Mouse (Mus musculus) midbrain, embryonic 10.5 days (tissue): Measurements from ENCODE around the gene B3gat3. TPM values are rescaled to one million over a fixed set of nuclear protein-coding genes. Genes with fewer than 3 reads are reported as not detected.
"Not testable (repeated sequence)": the region's sequence is repeated elsewhere in the genome, so short reads cannot be mapped to it uniquely, and the experiment has no call there.

ENCODE experiments used
- DNase-seq: peaks from one replicate; pipeline ENCODE4 v3.0.0-alpha.2; 2017; ENCODE audit warnings: low spot score
- H3K27ac ChIP-seq: fragments of 300-500 bp; sonication (generic); replicated peaks from 2 replicates; pipeline ENCODE4 v1.5.1; 2016; ENCODE audit warnings: mild to moderate bottlenecking
- H3K27me3 ChIP-seq: fragments of 300-500 bp; sonication (generic); 2 replicates; pipeline ENCODE4 v1.6.1; 2016; ENCODE audit warnings: low read depth, mild to moderate bottlenecking; ENCODE audit not compliant: poor library complexity, severe bottlenecking
- H3K36me3 ChIP-seq: fragments of 300-500 bp; sonication (generic); 2 replicates; pipeline ENCODE4 v1.6.1; 2016; ENCODE audit warnings: mild to moderate bottlenecking, moderate library complexity
- H3K4me1 ChIP-seq: fragments of 300-500 bp; sonication (generic); 2 replicates; pipeline ENCODE4 v1.6.1; 2016
- H3K4me3 ChIP-seq: fragments of 300-500 bp; sonication (generic); 2 replicates; pipeline ENCODE4 v1.5.1; 2016; ENCODE audit warnings: mild to moderate bottlenecking, moderate library complexity
- H3K9me3 ChIP-seq: fragments of 300-500 bp; sonication (generic); replicated peaks from 2 replicates; pipeline ENCODE4 v1.6.1; 2016; ENCODE audit warnings: mild to moderate bottlenecking
- WGBS: fragments of 180-500 bp; shearing (Covaris S2); methylation state at CpG from one replicate; pipeline ENCODE4 v1.1.7; 2016; 5-methylcytosine and 5-hydroxymethylcytosine counted together
- polyA plus RNA-seq: library from polyadenylated mRNA; unstranded; fragments of >200 nt; fragmentation: Nextera tagmentation; extraction: Ambion mirVana; gene quantifications from 2 replicates; pipeline ENCODE4 v1.2.1, GENCODE M21; 2016

Gene B3gat3
- polyA plus RNA-seq, 1 experiment from 2014 or later, result 58.7 TPM

DNA sequence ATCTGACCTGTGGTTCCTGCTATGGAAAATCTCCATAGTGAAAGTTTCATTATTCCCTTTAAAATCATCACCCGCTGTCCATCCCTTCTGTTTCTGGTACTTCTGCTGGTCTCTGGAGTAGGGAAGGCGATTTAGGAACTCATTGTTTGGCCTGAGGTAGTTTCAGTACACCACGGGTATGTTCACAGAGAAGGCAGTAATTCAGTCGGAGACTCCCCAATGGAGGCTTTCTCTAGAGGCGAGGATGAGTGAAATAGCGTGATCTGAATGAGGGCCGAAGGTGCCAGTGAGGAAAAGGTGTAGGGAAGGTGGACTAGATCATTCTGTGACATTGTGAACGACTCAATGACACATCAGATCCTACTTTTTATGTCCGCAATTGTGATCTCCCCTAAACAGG is 34.0 kb downstream of the B3gat3 start:
- WGBS, result 6% methylated on average over 9 of the region's 9 CpGs
- no peak for DNase-seq
- H3K4me1 ChIP-seq, result peaks cover 27% of the 10 kb centered on the region
- no peaks in the 10 kb centered on the region for H3K9me3 ChIP-seq
- no peaks in the 10 kb centered on the region for H3K27me3 ChIP-seq
- H3K27ac ChIP-seq, result peak overlapping the region; percentile 86
- peaks cover 79% of the 10 kb centered on the region for H3K36me3 ChIP-seq
- H3K4me3 ChIP-seq, result peak overlapping the region; percentile 81

GRCm38 (mm10) chr19:8962256-8962655 is 42.1 kb downstream of the B3gat3 start:
- Histone ChIP-seq H3K4me3 (0 out of 2 replicates have a peak overlapping the region, but pooled peaks have one; percentile 1), H3K27me3 (no peaks in the 10 kb centered on the region), H3K4me1 (peaks cover 15% of the 10 kb centered on the region), H3K36me3 (peaks cover 88% of the 10 kb centered on the region), H3K9me3 (no peaks in the 10 kb centered on the region), H3K27ac (no peak overlapping the region)
- DNase-seq, result no peak
- 96% methylated on average over 2 of the region's 2 CpGs for WGBS

GRCm38 (mm10) chr19:8965075-8965474 is 44.9 kb downstream of the B3gat3 start:
- peaks cover 78% of the 10 kb centered on the region for H3K36me3 ChIP-seq
- H3K9me3 ChIP-seq, result no peaks in the 10 kb centered on the region
- H3K27me3 ChIP-seq, result no peaks in the 10 kb centered on the region
- no peak for DNase-seq
- WGBS, result 94% methylated on average over 11 of the region's 11 CpGs
- 0 out of 2 replicates have a peak overlapping the region, but pooled peaks have one; percentile 16 for H3K4me3 ChIP-seq
- peaks cover 29% of the 10 kb centered on the region for H3K4me1 ChIP-seq
- H3K27ac ChIP-seq, result no peak overlapping the region

DNA sequence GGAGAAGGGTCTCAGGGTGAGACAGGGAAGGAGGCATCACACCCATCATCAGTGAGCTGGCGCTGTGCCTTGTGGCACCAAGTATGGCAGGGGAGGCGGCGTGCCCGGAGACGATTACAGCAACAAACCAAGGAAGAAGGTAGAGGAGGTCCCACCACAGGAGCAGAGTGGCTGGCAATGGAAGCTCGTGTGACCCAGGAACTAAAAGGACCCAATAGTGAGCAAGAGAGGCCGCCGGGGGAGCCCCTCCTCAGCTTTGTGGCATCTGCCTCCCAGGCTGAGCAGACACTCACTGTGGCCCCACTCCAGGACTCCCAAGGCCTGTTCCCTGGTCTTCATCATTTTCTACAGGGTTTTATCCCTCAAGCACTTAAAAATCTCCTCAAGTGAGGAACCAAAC is 45.6 kb downstream of the B3gat3 start:
- peaks cover 78% of the 10 kb centered on the region for H3K36me3 ChIP-seq
- peaks cover 29% of the 10 kb centered on the region for H3K4me1 ChIP-seq
- H3K4me3 ChIP-seq, result peak overlapping the region; percentile 87
- H3K27me3 ChIP-seq, result no peaks in the 10 kb centered on the region
- DNase-seq, result no peak
- H3K9me3 ChIP-seq, result no peaks in the 10 kb centered on the region
- H3K27ac ChIP-seq, result peak overlapping the region; percentile 94
- 81% methylated on average over 8 of the region's 8 CpGs for WGBS

DNA sequence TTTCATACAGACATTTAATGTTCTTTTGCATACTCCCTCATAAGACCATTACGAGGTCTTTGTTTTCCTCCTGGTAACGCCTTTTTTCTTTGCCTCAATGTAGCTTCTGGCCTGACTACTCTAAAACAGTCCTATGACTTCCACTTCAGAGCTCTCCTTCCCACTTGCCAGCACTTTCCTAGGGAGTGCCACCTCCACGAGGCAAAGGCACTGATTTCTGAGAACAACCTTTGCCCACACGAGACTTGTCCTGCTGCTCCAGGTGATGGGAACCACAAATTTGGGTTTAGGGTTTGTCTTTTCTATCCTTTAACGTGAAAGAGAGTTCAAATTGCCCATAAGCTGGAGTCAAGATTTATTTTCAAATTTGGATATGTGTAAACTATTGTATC is 46.0 kb downstream of the B3gat3 start:
- WGBS, result 50% methylated on average over 5 of the region's 5 CpGs
- peak overlapping the region; percentile 94 for H3K27ac ChIP-seq
- peaks cover 78% of the 10 kb centered on the region for H3K36me3 ChIP-seq

GRCm38 (mm10) chr19:8966590-8967372 is 46.6 kb downstream of the B3gat3 start, which contains the start of gene Eef1g:
TSS of gene Eef1g (plus strand) at chr19:8967041.
- WGBS, result 1% methylated on average over 52 of the region's 52 CpGs
- peaks cover 78% of the 10 kb centered on the region for H3K36me3 ChIP-seq
- DNase-seq, result peak; percentile 100
- no peaks in the 10 kb centered on the region for H3K27me3 ChIP-seq
- H3K27ac ChIP-seq, result peak within 1 kb of the TSS; percentile 94
- H3K9me3 ChIP-seq, result no peaks in the 10 kb centered on the region
- H3K4me1 ChIP-seq, result peaks cover 29% of the 10 kb centered on the region
- peak within 1 kb of the TSS; percentile 87 for H3K4me3 ChIP-seq

More for the DNA sequence above, 46.0 kb downstream of the B3gat3 start:
- Histone ChIP-seq H3K4me1 (peaks cover 29% of the 10 kb centered on the region), H3K9me3 (no peaks in the 10 kb centered on the region), H3K27me3 (no peaks in the 10 kb centered on the region), H3K4me3 (peak overlapping the region; percentile 87)
- DNase-seq, result no peak

DNA sequence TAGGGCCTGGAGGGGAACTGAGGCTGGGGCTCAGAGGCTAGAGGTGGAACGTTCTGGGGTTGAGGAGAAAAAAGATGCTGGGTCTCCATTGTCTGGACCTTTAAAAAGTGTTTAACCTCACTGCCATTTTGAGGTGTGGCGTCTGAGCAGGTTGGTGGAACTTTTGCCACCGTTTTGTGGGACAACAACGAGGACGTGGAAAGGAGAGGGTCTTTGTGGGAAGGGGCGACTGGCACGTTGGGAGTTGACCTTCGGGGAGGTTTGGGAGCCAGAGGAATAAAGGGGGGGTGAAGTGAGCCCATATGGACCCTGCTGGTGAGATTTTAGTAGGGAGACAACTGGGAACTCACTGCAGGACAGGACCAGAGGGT is 47.2 kb downstream of the B3gat3 start:
- no peak for DNase-seq
- peak overlapping the region; percentile 87 for H3K4me3 ChIP-seq
- no peaks in the 10 kb centered on the region for H3K9me3 ChIP-seq
- 0% methylated on average over 8 of the region's 8 CpGs for WGBS
- H3K4me1 ChIP-seq, result peaks cover 29% of the 10 kb centered on the region
- no peaks in the 10 kb centered on the region for H3K27me3 ChIP-seq
- H3K36me3 ChIP-seq, result peaks cover 78% of the 10 kb centered on the region
- H3K27ac ChIP-seq, result peak overlapping the region; percentile 94

GRCm38 (mm10) chr19:8967893-8968292 is 47.7 kb downstream of the B3gat3 start:
- peaks cover 29% of the 10 kb centered on the region for H3K4me1 ChIP-seq
- 5% methylated on average over 9 of the region's 9 CpGs for WGBS
- peak overlapping the region; percentile 94 for H3K27ac ChIP-seq
- H3K4me3 ChIP-seq, result peak overlapping the region; percentile 87
- H3K9me3 ChIP-seq, result no peaks in the 10 kb centered on the region
- DNase-seq, result no peak
- peaks cover 78% of the 10 kb centered on the region for H3K36me3 ChIP-seq
- no peaks in the 10 kb centered on the region for H3K27me3 ChIP-seq

DNA sequence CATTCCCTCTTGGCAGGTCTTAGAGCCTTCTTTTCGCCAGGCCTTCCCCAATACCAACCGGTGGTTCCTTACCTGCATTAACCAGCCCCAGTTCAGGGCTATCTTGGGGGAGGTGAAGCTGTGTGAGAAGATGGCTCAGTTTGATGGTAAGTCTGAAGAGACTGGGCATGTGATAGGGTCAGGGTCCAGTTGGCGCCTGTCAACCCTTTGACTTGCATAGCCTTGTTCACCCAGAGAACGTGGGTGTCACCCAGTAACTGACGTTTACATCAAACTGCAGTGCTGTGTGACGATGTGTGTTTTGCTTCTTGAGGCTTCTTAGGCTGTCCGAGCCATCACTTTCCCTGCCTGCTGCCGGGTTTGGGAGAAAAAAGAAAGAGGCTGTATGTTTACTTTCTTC is 52.3 kb downstream of the B3gat3 start:
- H3K9me3 ChIP-seq, H3K27me3 ChIP-seq, H3K4me3 ChIP-seq, DNase-seq, H3K27ac ChIP-seq: not testable (repeated sequence)
- peaks cover 14% of the 10 kb centered on the region for H3K4me1 ChIP-seq
- WGBS, result 91% methylated on average over 8 of the region's 8 CpGs
- peaks cover 91% of the 10 kb centered on the region for H3K36me3 ChIP-seq

DNA sequence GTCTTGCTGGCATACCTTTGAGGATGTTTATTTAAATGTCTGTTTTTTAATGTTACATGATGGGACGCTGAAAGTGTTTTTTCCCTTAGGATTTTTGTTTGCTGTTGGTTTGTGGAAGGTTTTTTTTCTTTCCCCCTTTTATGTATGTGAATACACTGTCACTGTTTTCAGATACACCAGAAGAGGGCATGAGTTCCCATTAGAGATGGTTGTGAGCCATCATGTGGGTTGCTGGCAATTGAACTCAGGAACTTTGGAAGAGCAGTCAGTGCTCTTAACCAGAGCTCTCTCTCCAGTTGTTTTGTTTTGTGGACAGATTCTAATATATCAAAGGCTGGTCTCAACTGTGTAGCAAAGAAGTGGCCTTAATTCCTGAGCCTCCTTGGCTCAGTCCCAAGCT is 54.5 kb downstream of the B3gat3 start:
- no peaks in the 10 kb centered on the region for H3K4me1 ChIP-seq
- no peaks in the 10 kb centered on the region for H3K27me3 ChIP-seq
- H3K9me3 ChIP-seq, result no peaks in the 10 kb centered on the region
- peaks cover 100% of the 10 kb centered on the region for H3K36me3 ChIP-seq
- H3K27ac ChIP-seq, result no peak overlapping the region
- 92% methylated on average over 1 of the region's 1 CpGs for WGBS
- no peak for DNase-seq
- H3K4me3 ChIP-seq, result no peak overlapping the region

DNA sequence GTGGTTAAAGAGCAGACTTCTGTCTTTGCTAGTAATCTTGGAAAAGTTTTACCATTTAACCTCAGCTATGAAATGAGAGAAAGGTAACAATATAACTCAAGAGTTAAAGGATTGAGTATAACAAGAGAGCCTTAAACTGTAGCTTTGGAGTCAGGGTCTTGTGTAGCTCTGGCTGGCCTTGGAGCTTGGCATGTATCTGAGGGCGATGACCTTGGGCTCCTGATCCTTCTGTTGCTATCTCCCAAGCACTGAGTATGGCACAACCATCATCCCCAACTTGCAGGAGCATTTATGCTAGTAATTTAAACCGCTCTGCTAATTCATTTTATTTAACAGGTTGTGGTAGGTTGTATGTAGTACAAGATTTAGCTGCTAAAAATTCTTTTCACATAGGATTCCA is 55.3 kb downstream of the B3gat3 start:
- no peak overlapping the region for H3K27ac ChIP-seq
- no peaks in the 10 kb centered on the region; the same call in 1 of the 2 replicates for H3K4me1 ChIP-seq
- no peaks in the 10 kb centered on the region for H3K27me3 ChIP-seq
- WGBS, result 91% methylated on average over 2 of the region's 2 CpGs
- peaks cover 100% of the 10 kb centered on the region for H3K36me3 ChIP-seq
- H3K9me3 ChIP-seq, result no peaks in the 10 kb centered on the region
- no peak overlapping the region for H3K4me3 ChIP-seq
- DNase-seq, result no peak

DNA sequence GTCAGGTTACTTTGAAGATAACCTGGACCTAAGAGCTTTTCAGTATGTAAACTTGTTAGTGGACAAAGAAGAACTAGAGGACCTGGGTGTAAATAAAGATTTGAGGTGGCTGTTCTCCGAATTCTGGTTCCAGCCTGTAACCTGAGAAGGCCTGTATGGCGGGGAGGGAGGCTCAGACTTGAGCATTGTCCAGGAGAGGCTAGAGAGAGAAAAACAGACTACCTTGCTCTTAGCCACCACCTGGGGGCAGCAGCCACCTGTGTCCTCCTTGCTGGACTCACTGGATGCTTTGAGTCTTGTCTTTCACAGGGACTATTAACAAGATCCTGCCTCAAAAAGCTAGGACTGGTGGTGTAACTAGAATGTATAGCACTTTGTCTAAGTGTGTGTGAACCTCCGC is 56.4 kb downstream of the B3gat3 start:
- H3K27me3 ChIP-seq, result no peaks in the 10 kb centered on the region
- H3K4me3 ChIP-seq, result no peak overlapping the region
- peaks cover 2% of the 10 kb centered on the region; the same call in 1 of the 2 replicates for H3K4me1 ChIP-seq
- WGBS, result 63% methylated on average over 3 of the region's 3 CpGs
- no peaks in the 10 kb centered on the region for H3K9me3 ChIP-seq
- peak; percentile 42 for DNase-seq
- H3K36me3 ChIP-seq, result peaks cover 99% of the 10 kb centered on the region
- H3K27ac ChIP-seq, result no peak overlapping the region
